Mouse (Mus musculus) forebrain, embryonic 16.5 days (tissue): ENCODE data around the gene Kifc3. TPM values are rescaled to one million over a fixed set of nuclear protein-coding genes. Genes with fewer than 3 reads are reported as not detected.

Experiments
- ATAC-seq: fragments of 200-750 bp; cut with Nextera tagmentation; 2 replicates; pipeline ENCODE4 v1.8.0; 2017; ENCODE audit warnings: mild to moderate bottlenecking, moderate library complexity
- H3K27ac ChIP-seq: fragments of 300-500 bp; sonication (generic); 2 replicates; pipeline ENCODE4 v1.5.1; 2014; ENCODE audit warnings: low read length, control low read depth
- H3K27me3 ChIP-seq: fragments of 300-500 bp; sonication (generic); replicated peaks from 2 replicates; pipeline ENCODE4 v1.6.1; 2014; ENCODE audit warnings: low read length; ENCODE audit not compliant: control insufficient read depth, insufficient read depth
- H3K36me3 ChIP-seq: fragments of 300-500 bp; sonication (generic); 2 replicates; pipeline ENCODE4 v1.6.1; 2014; ENCODE audit not compliant: control insufficient read depth, insufficient read depth
- H3K4me1 ChIP-seq: fragments of 300-500 bp; sonication (generic); replicated peaks from 2 replicates; pipeline ENCODE4 v1.6.1; 2014; ENCODE audit warnings: low read length; ENCODE audit not compliant: control insufficient read depth, insufficient read depth
- H3K4me2 ChIP-seq: fragments of 300-500 bp; sonication (generic); 2 replicates; pipeline ENCODE4 v1.6.1; 2014; ENCODE audit warnings: mild to moderate bottlenecking, low read length, control low read depth
- H3K4me3 ChIP-seq: fragments of 300-500 bp; sonication (generic); replicated peaks from 2 replicates; pipeline ENCODE4 v1.5.1; 2014; ENCODE audit warnings: mild to moderate bottlenecking, low read length, control low read depth
- H3K9ac ChIP-seq: fragments of 300-500 bp; sonication (generic); replicated peaks from 2 replicates; pipeline ENCODE4 v1.6.1; 2014; ENCODE audit warnings: low read depth, low read length, control low read depth
- H3K9me3 ChIP-seq: fragments of 300-500 bp; sonication (generic); 2 replicates; pipeline ENCODE4 v1.6.1; 2016; ENCODE audit warnings: low read length; ENCODE audit not compliant: control insufficient read depth
- WGBS: fragments of 180-500 bp; shearing (Covaris S2); extraction: QIAGEN DNeasy Blood & Tissue Kit; methylation state at CpG from one replicate; pipeline ENCODE4 v1.1.7; 2014; 5-methylcytosine and 5-hydroxymethylcytosine counted together
- polyA plus RNA-seq: library from polyadenylated mRNA; unstranded; fragments of >200 nt; fragmentation: Nextera tagmentation; extraction: Ambion mirVana; gene quantifications from 2 replicates; pipeline ENCODE4 v1.2.1, GENCODE M21; 2015

Gene Kifc3
- polyA plus RNA-seq, 1 experiment from 2014 or later, result 21.9 TPM

DNA sequence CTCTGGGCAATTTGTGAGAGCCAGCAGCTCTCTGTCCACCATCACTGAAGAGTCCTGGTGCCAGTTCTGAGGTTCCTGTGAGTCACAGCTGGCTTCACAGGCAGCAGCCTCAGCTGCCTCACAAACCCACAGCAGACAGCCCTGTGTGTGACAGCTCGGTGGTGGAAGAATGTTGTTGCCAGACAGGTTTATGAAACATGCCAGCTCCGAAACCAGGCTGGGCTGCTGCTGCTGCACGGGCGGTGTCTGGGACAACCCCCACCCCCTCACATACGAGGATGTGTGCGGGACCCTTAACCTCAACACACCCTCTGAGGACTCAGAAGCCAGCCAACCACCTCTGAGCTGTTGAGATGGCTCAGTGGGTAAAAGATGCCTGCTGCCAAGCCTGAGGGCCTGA lies 48.0 kb downstream of the Kifc3 start:
- 81% methylated on average over 6 of the region's 6 CpGs for WGBS
- no peaks in the 10 kb centered on the region for H3K27me3 ChIP-seq
- no peak for ATAC-seq
- no peak overlapping the region for H3K4me2 ChIP-seq
- no peaks in the 10 kb centered on the region for H3K9me3 ChIP-seq
- H3K9ac ChIP-seq, result no peak overlapping the region
- H3K4me3 ChIP-seq, result no peak overlapping the region
- no peaks in the 10 kb centered on the region for H3K36me3 ChIP-seq
- H3K27ac ChIP-seq, result no peak overlapping the region
- H3K4me1 ChIP-seq, result no peaks in the 10 kb centered on the region

DNA sequence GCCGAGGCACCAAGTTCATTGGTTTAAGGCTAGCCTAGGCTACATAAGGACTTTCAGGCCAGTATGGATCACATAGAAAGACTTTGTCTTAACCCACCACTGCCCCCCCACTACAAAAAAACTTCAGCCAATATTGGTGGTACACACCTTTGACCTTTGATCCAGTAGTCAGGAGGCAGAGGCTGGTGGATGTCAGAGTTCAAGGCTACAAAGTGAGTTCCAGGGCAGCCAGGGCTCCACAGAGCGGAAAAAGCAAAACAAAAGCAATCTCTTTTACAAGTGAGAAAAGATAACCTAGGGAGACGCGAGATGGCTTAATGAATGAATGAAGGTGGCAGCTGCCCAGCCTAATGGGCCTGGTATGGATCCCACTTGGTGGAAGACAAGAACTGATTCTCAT lies 48.6 kb downstream of the Kifc3 start:
- Histone ChIP-seq H3K9me3 (no peaks in the 10 kb centered on the region), H3K9ac (no peak overlapping the region), H3K4me2 (no peak overlapping the region), H3K4me1 (no peaks in the 10 kb centered on the region), H3K4me3 (no peak overlapping the region), H3K27me3 (no peaks in the 10 kb centered on the region), H3K27ac (no peak overlapping the region), H3K36me3 (no peaks in the 10 kb centered on the region)
- 67% methylated on average over 4 of the region's 4 CpGs for WGBS
- ATAC-seq, result no peak

DNA sequence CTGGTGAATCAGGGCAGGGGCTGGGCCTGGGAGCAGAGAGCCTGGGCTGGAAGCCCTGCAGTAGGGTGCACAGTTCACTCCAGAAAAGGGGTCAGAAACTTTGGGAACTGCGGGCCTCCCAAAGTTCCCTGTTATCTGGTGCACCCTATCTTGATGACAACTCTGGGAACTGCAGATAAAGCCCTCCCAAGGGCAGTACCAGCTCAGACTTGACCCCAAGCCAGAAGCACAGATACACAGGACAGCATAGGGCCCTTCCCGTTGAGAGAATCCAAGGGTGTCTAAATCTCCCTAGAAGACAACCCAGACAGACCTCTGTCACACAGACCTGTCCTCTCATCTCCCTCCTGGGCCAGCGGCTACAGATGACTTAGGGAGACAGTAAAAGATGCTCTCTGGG lies 52.0 kb downstream of the Kifc3 start:
- Histone ChIP-seq H3K9me3 (no peaks in the 10 kb centered on the region), H3K27me3 (no peaks in the 10 kb centered on the region), H3K4me1 (no peaks in the 10 kb centered on the region), H3K9ac (no peak overlapping the region), H3K36me3 (no peaks in the 10 kb centered on the region), H3K4me2 (no peak overlapping the region), H3K27ac (no peak overlapping the region), H3K4me3 (no peak overlapping the region)
- WGBS, result 91% methylated on average over 3 of the region's 3 CpGs
- ATAC-seq, result no peak

DNA sequence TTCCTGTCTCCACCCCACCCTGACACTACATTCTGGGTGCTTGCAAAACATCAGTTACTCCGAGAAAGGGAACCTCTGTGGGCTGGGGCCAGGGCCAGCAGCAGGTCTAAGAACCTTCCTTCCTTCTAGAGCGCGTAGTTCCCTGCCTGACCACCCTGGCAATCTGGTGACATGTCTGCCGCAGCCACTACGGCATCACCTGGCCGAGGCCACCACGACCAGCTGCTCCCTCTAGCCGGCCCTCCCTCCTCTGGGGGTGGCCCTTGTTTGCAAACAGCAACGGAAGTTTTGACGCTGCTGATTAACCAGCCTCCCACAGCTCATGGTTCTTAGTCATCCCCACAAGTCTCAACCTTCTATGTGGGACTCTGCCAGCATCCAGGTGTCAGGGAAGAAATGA lies 53.2 kb downstream of the Kifc3 start:
- no peak for ATAC-seq
- Histone ChIP-seq H3K27ac (no peak overlapping the region), H3K4me1 (no peaks in the 10 kb centered on the region), H3K9me3 (no peaks in the 10 kb centered on the region), H3K27me3 (no peaks in the 10 kb centered on the region), H3K9ac (no peak overlapping the region), H3K36me3 (no peaks in the 10 kb centered on the region), H3K4me2 (no peak overlapping the region), H3K4me3 (no peak overlapping the region)
- 53% methylated on average over 10 of the region's 10 CpGs for WGBS

DNA sequence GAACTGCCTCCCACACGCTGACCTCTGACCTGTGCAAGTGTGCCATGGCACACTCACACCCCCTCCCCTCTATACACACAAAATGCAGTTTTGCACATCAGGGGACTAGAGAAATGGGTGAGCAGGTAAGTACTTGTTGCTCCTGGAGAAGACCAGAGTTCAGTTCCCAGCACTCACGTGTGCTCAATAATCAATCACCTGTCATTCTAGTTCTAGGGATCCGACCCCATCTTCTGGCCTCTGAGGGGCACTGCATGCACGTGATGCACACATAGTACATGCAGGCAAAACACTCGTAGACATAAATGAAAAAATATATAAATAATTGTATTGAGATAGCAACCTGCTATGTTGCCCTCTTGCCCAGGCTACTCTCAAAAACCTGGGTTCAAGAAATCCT lies 55.8 kb downstream of the Kifc3 start:
- peaks cover 14% of the 10 kb centered on the region for H3K4me1 ChIP-seq
- 86% methylated on average over 5 of the region's 5 CpGs for WGBS
- no peaks in the 10 kb centered on the region for H3K36me3 ChIP-seq

DNA sequence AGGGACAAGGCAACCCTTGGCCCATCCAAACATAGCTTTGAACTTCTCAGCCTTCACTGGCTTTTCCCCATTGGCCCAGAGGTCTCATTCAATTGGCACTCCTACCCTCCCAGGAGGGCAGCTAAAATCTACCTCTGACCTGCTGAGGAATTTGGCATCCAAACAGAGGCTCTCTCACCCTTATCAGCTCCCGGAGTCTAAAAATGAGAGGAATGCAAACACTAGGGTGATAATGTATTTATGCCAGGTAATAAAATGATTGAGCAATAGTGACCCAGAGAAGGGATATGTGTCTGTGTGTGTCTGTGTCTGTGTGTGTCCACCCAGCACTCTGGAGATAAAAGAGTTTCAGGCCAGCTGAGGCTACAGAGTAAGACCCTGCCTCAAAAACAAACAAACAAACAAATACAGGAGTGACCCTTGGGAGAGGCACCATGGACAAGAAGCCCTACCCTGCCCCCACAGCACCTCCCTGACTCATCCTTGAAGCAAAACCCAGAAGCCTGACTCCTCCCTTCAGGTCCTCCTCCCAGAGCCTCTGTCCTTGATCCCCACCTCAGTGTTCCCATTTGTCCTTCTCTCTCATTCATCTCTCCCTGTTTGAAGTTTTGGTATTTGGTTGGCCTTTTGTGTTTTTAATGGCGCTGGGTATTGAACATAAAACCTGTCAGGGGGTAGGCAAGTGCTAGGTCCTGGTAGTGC lies 56.4 kb downstream of the Kifc3 start:
- ATAC-seq, result no peak
- H3K36me3 ChIP-seq, result no peaks in the 10 kb centered on the region
- H3K4me3 ChIP-seq, result no peak overlapping the region
- H3K9me3 ChIP-seq, result no peaks in the 10 kb centered on the region
- no peak overlapping the region for H3K27ac ChIP-seq
- no peaks in the 10 kb centered on the region for H3K27me3 ChIP-seq
- H3K4me1 ChIP-seq, result peaks cover 21% of the 10 kb centered on the region
- H3K4me2 ChIP-seq, result no peak overlapping the region
- 85% methylated on average over 2 of the region's 2 CpGs for WGBS
- H3K9ac ChIP-seq, result no peak overlapping the region

More for the DNA sequence above, 55.8 kb downstream of the Kifc3 start:
- H3K27ac ChIP-seq, result no peak overlapping the region
- H3K4me3 ChIP-seq, result no peak overlapping the region
- no peak overlapping the region for H3K9ac ChIP-seq
- H3K4me2 ChIP-seq, result no peak overlapping the region
- no peaks in the 10 kb centered on the region for H3K9me3 ChIP-seq
- no peak for ATAC-seq
- no peaks in the 10 kb centered on the region for H3K27me3 ChIP-seq

DNA sequence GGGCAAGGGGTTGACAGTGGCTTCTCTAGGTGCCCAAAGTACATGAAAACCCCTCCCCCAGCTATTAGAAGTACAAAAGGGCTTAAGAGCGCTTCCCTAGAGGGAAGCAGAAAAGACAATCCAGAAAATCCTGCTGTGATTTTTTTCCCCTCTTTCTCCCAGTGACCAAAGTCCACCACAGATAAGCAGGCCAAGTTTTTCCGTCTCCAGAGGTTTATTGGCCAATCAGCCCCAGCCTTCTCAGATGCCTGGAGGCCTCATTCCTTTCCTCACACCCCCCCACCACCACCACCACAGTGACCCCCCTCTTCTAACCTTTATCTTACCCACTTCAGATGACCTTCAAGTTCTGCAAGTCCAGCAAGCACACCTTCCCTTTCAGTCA lies 58.0 kb downstream of the Kifc3 start:
- no peak overlapping the region for H3K27ac ChIP-seq
- peaks cover 21% of the 10 kb centered on the region for H3K4me1 ChIP-seq
- H3K4me3 ChIP-seq, result no peak overlapping the region
- 0 out of 2 replicates have a peak, but pooled peaks cover 4% of the 10 kb centered on the region for H3K27me3 ChIP-seq
- H3K9ac ChIP-seq, result no peak overlapping the region
- no peaks in the 10 kb centered on the region for H3K9me3 ChIP-seq
- 39% methylated on average over 2 of the region's 2 CpGs for WGBS
- no peak for ATAC-seq
- no peaks in the 10 kb centered on the region for H3K36me3 ChIP-seq
- H3K4me2 ChIP-seq, result no peak overlapping the region

DNA sequence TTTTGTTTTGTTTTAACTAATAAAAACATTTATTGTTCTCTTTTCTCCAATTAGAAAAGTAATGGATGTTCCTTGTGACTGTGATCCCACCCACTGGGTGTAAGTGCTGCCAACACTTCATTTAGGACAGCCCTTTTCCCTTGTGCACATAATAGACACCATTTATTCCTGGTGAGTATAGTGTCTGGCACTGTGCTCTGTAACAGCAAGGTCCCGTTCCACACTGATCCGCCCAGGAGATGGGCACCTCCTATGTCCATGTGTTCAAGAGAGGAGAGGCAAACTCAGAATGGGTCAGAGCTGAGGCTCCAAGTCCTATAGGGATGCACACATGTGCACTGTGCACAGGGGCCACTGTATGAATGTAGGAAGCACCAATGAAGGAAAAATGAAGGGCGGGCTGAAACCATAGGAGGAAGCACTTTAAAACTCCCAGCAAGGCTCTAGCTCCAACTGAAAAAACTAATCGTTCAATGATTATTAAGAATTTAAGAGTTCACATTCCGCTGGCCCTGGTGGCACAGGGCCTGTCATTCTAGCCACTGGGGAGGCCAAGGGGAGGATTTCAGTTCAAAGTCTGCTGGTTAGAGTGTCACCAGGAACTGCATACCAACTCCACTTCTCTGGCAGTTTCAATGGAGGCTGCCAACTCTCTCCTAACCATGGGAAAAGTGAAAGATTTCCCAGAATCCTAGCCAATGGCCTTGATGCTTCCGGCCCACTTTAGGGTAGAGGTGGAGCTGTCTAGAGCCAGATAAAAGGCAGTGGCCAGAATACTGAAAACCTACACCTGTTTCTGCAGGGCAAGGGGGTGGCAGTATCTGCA lies 58.6 kb downstream of the Kifc3 start:
- 0 out of 2 replicates have a peak, but pooled peaks cover 4% of the 10 kb centered on the region for H3K27me3 ChIP-seq
- no peaks in the 10 kb centered on the region for H3K9me3 ChIP-seq
- H3K4me3 ChIP-seq, result no peak overlapping the region
- peaks cover 21% of the 10 kb centered on the region for H3K4me1 ChIP-seq
- H3K36me3 ChIP-seq, result no peaks in the 10 kb centered on the region
- no peak overlapping the region for H3K27ac ChIP-seq
- peak; percentile 9; the same call in 1 of the 2 replicates for ATAC-seq
- no peak overlapping the region for H3K4me2 ChIP-seq
- 49% methylated on average over 6 of the region's 6 CpGs for WGBS
- H3K9ac ChIP-seq, result no peak overlapping the region

DNA sequence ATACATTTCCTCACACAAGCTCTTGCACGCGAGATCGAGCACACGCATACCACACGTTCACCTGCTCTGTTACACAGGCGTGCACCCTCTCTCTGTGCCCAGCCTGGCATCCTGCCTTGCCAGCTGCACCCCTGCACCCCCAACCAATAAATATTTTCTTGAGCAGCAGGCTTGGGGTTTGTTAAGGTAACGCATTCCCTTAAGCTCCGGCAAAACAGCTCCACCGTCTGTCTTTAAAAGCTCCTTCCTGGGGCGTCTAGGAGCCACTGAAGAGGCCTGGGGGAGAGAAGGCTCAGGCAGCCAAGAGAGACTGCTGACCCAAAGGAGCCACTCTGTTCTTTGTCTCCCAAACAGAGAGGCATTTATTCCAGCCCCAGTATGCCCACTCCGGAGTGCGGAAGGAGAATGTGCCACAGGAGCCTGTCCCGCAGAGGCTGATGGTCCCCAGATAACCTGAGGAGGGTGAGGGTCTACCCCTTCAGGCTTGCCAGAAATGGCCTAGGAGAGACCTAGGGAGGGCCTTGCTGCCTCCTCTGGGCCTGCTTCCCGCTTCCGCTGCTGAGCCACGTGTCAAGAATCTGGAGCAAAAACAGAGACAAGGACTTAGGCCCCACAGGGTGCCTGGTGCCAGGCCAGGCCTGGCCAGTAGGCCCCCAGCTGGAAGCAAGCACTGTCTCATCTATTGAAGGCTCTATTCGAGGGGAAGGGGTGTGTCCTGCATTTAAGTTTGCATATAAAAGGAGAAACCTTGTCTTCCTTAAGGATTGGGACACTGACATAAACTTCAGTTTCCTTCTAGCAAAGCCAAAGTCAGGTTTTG lies 59.4 kb downstream of the Kifc3 start:
- H3K36me3 ChIP-seq, result no peaks in the 10 kb centered on the region
- peak overlapping the region; percentile 1; the same call in 1 of the 2 replicates for H3K27ac ChIP-seq
- peak overlapping the region; percentile 68 for H3K4me3 ChIP-seq
- H3K9me3 ChIP-seq, result no peaks in the 10 kb centered on the region
- ATAC-seq, result peak; percentile 28
- peaks cover 25% of the 10 kb centered on the region for H3K4me1 ChIP-seq
- peak overlapping the region; percentile 79 for H3K9ac ChIP-seq
- peaks cover 7% of the 10 kb centered on the region for H3K27me3 ChIP-seq
- WGBS, result 9% methylated on average over 17 of the region's 17 CpGs
- peak overlapping the region; percentile 92 for H3K4me2 ChIP-seq
